Mouse (Mus musculus) liver, adult 2 months (tissue): ENCODE data around the gene Eif2s2. TPM values are rescaled to one million over a fixed set of nuclear protein-coding genes. Genes with fewer than 3 reads are reported as not detected.
"Not testable (repeated sequence)": the region's sequence is repeated elsewhere in the genome, so short reads cannot be mapped to it uniquely, and the experiment has no call there.

Experiments
- DNase-seq: peaks from one replicate; pipeline ENCODE4 v3.0.0-alpha.2; 2011; ENCODE audit warnings: low read depth, low spot score; ENCODE audit errors: extremely low read depth
- H3K27ac ChIP-seq: fragments of 200-500 bp; replicated peaks from 2 replicates; pipeline ENCODE4 v1.5.1; 2012; ENCODE audit warnings: low read depth, mild to moderate bottlenecking, control low read depth, inconsistent platforms, low read length; ENCODE audit not compliant: insufficient read depth
- H3K27me3 ChIP-seq: fragments of 200-500 bp; 2 replicates; pipeline ENCODE4 v1.6.1; 2012; ENCODE audit warnings: mild to moderate bottlenecking, moderate library complexity, low read length, inconsistent platforms; ENCODE audit not compliant: control insufficient read depth, insufficient read depth
- H3K36me3 ChIP-seq: fragments of 200-500 bp; 2 replicates; pipeline ENCODE4 v1.6.1; 2012; ENCODE audit warnings: low read length, inconsistent platforms; ENCODE audit not compliant: control insufficient read depth, insufficient read depth
- H3K4me1 ChIP-seq: fragments of 200-500 bp; 2 replicates; pipeline ENCODE4 v1.6.1; 2011; ENCODE audit warnings: low read length; ENCODE audit not compliant: control insufficient read depth, insufficient read depth
- H3K4me3 ChIP-seq: fragments of 200-500 bp; 2 replicates; pipeline ENCODE4 v1.5.1; 2011; ENCODE audit warnings: low read depth, mild to moderate bottlenecking, control low read depth, low read length, moderate library complexity; ENCODE audit not compliant: insufficient read depth
- H3K79me2 ChIP-seq: fragments of 200-500 bp; 2 replicates; pipeline ENCODE4 v1.6.1; 2012; ENCODE audit warnings: inconsistent platforms, mild to moderate bottlenecking, low read length, moderate library complexity; ENCODE audit not compliant: control insufficient read depth, insufficient read depth
- H3K9ac ChIP-seq: fragments of 200-500 bp; 2 replicates; pipeline ENCODE4 v1.6.1; 2012; ENCODE audit warnings: low read depth, mild to moderate bottlenecking, control low read depth, inconsistent platforms, low read length
- CTCF ChIP-seq: fragments of 200-500 bp; IDR thresholded peaks from 2 replicates; pipeline ENCODE4 v1.5.1; 2011; ENCODE audit warnings: low read depth, low read length, control low read depth
- POLR2A ChIP-seq: fragments of 200-500 bp; IDR thresholded peaks from 2 replicates; pipeline ENCODE4 v1.6.1; 2011; ENCODE audit warnings: low read length, control low read depth; ENCODE audit not compliant: insufficient read depth; ENCODE audit errors: extremely low read depth
- WGBS: fragments of 180-500 bp; shearing (Covaris S2); methylation state at CpG from one replicate; pipeline ENCODE4 v1.1.7; 2018; 5-methylcytosine and 5-hydroxymethylcytosine counted together
- polyA plus RNA-seq: library from polyadenylated mRNA; depleted of rRNA; stranded (reverse); fragments of >200 nt; gene quantifications from 2 replicates; pipeline ENCODE4 v1.2.3, GENCODE M21; 2012
- total RNA-seq: library from RNA; depleted of rRNA; stranded (reverse); fragments of >200 nt; gene quantifications from 2 replicates; pipeline ENCODE4 v1.2.3, GENCODE M21; 2014

The Eif2s2 gene
- total and polyA plus RNA-seq, 2 experiments, result 8.1 to 38.7 TPM

GRCm38 (mm10) chr2:154917866-154918641, 25.3 kb upstream of the Eif2s2 start:
- H3K4me1 ChIP-seq, result no peaks in the 10 kb centered on the region
- H3K27me3 ChIP-seq, result no peaks in the 10 kb centered on the region
- no peak for DNase-seq
- 81% methylated on average over 13 of the region's 13 CpGs for WGBS
- no peaks in the 10 kb centered on the region for H3K36me3 ChIP-seq
- H3K4me3 ChIP-seq, result no peak overlapping the region
- TF ChIP-seq POLR2A (no peak), CTCF (no peak)
- H3K27ac ChIP-seq, result no peak overlapping the region
- no peak overlapping the region for H3K9ac ChIP-seq
- H3K79me2 ChIP-seq, result no peaks in the 10 kb centered on the region

- H3K4me3 ChIP-seq, result no peak overlapping the region
- no peaks in the 10 kb centered on the region for H3K4me1 ChIP-seq
- H3K79me2 ChIP-seq, result no peaks in the 10 kb centered on the region
- no peak overlapping the region for H3K27ac ChIP-seq
- peak; percentile 44 for DNase-seq
- H3K36me3 ChIP-seq, result no peaks in the 10 kb centered on the region
- no peaks in the 10 kb centered on the region for H3K27me3 ChIP-seq
- H3K9ac ChIP-seq, result no peak overlapping the region
- WGBS, result 19% methylated on average over 2 of the region's 2 CpGs
- TF ChIP-seq POLR2A, result no peak
- TF ChIP-seq CTCF, result peak; percentile 55; the same call in 1 of the 2 replicates
Observed at GRCm38 (mm10) chr2:154916547-154916946, 23.8 kb upstream of the Eif2s2 start.

GRCm38 (mm10) chr2:154915922-154916541, 23.3 kb upstream of the Eif2s2 start:
- Histone ChIP-seq H3K79me2 (no peaks in the 10 kb centered on the region), H3K9ac (no peak overlapping the region), H3K27ac (no peak overlapping the region), H3K4me3 (no peak overlapping the region), H3K36me3 (no peaks in the 10 kb centered on the region), H3K27me3 (no peaks in the 10 kb centered on the region), H3K4me1 (no peaks in the 10 kb centered on the region)
- no peak for TF ChIP-seq POLR2A
- no peak for TF ChIP-seq CTCF
- WGBS, result 83% methylated on average over 12 of the region's 12 CpGs
- no peak for DNase-seq

GRCm38 (mm10) chr2:154909789-154910188, 17.1 kb upstream of the Eif2s2 start:
- Histone ChIP-seq H3K4me1 (no peaks in the 10 kb centered on the region), H3K27me3 (peaks cover 2% of the 10 kb centered on the region; the same call in 1 of the 2 replicates), H3K27ac (no peak overlapping the region), H3K4me3 (no peak overlapping the region), H3K79me2 (no peaks in the 10 kb centered on the region), H3K9ac (no peak overlapping the region), H3K36me3 (no peaks in the 10 kb centered on the region)
- DNase-seq, result no peak
- TF ChIP-seq CTCF, result peak; percentile 22; the same call in 1 of the 2 replicates
- no peak for TF ChIP-seq POLR2A
- WGBS, result 85% methylated on average over 6 of the region's 6 CpGs

- not testable (repeated sequence) for H3K4me3 ChIP-seq, H3K27me3 ChIP-seq, H3K36me3 ChIP-seq, H3K79me2 ChIP-seq, H3K4me1 ChIP-seq, H3K27ac ChIP-seq, H3K9ac ChIP-seq
- WGBS, result 45% methylated on average over 2 of the region's 2 CpGs
- peak; percentile 36; the same call in 1 of the 2 replicates for TF ChIP-seq CTCF
- DNase-seq, result peak; percentile 42
Observed at GRCm38 (mm10) chr2:154908223-154908622, 15.5 kb upstream of the Eif2s2 start.

GRCm38 (mm10) chr2:154905796-154906195, 13.1 kb upstream of the Eif2s2 start:
- no peaks in the 10 kb centered on the region for H3K36me3 ChIP-seq
- no peaks in the 10 kb centered on the region for H3K79me2 ChIP-seq
- WGBS, result 66% methylated on average over 2 of the region's 2 CpGs
- DNase-seq, result no peak
- no peaks in the 10 kb centered on the region for H3K4me1 ChIP-seq
- no peak overlapping the region for H3K27ac ChIP-seq
- peaks cover 2% of the 10 kb centered on the region; the same call in 1 of the 2 replicates for H3K27me3 ChIP-seq
- H3K9ac ChIP-seq, result no peak overlapping the region
- no peak for TF ChIP-seq POLR2A
- no peak for TF ChIP-seq CTCF
- no peak overlapping the region for H3K4me3 ChIP-seq
